Mouse (Mus musculus) embryonic facial prominence, embryonic 12.5 days (tissue): ENCODE measurements around the gene Trak2. TPM values are rescaled to one million over a fixed set of nuclear protein-coding genes. Genes with fewer than 3 reads are reported as not detected.

Experiments
- ATAC-seq: fragments of 200-750 bp; cut with Nextera tagmentation; 2 replicates; pipeline ENCODE4 v1.8.0; 2017; ENCODE audit not compliant: insufficient number of reproducible peaks, insufficient read depth, low FRiP score, low TSS enrichment
- H3K27ac ChIP-seq: fragments of 300-500 bp; sonication (generic); 2 replicates; pipeline ENCODE4 v1.5.1; 2016; ENCODE audit warnings: mild to moderate bottlenecking
- H3K27me3 ChIP-seq: fragments of 300-500 bp; sonication (generic); 2 replicates; pipeline ENCODE4 v1.6.1; 2016; ENCODE audit warnings: mild to moderate bottlenecking, moderate library complexity
- H3K36me3 ChIP-seq: fragments of 300-500 bp; sonication (generic); 2 replicates; pipeline ENCODE4 v1.6.1; 2016; ENCODE audit warnings: mild to moderate bottlenecking
- H3K4me1 ChIP-seq: fragments of 300-500 bp; sonication (generic); 2 replicates; pipeline ENCODE4 v1.6.1; 2016
- H3K4me2 ChIP-seq: fragments of 300-500 bp; sonication (generic); replicated peaks from 2 replicates; pipeline ENCODE4 v1.6.1; 2016; ENCODE audit warnings: mild to moderate bottlenecking, moderate library complexity
- H3K4me3 ChIP-seq: fragments of 300-500 bp; sonication (generic); 2 replicates; pipeline ENCODE4 v1.5.1; 2016; ENCODE audit warnings: mild to moderate bottlenecking
- H3K9ac ChIP-seq: fragments of 300-500 bp; sonication (generic); 2 replicates; pipeline ENCODE4 v1.6.1; 2016; ENCODE audit warnings: mild to moderate bottlenecking, moderate library complexity
- H3K9me3 ChIP-seq: fragments of 300-500 bp; sonication (generic); 2 replicates; pipeline ENCODE4 v1.6.1; 2016; ENCODE audit warnings: mild to moderate bottlenecking, moderate library complexity
- WGBS: fragments of 180-500 bp; shearing (Covaris S2); methylation state at CpG from one replicate; pipeline ENCODE4 v1.1.7; 2016; 5-methylcytosine and 5-hydroxymethylcytosine counted together
- polyA plus RNA-seq: library from polyadenylated mRNA; unstranded; fragments of >200 nt; fragmentation: Nextera tagmentation; extraction: Ambion mirVana; gene quantifications from 2 replicates; pipeline ENCODE4 v1.2.1, GENCODE M21; 2016

Trak2 gene
- 12.6 and 13.5 TPM in 2 replicates for polyA plus RNA-seq

DNA sequence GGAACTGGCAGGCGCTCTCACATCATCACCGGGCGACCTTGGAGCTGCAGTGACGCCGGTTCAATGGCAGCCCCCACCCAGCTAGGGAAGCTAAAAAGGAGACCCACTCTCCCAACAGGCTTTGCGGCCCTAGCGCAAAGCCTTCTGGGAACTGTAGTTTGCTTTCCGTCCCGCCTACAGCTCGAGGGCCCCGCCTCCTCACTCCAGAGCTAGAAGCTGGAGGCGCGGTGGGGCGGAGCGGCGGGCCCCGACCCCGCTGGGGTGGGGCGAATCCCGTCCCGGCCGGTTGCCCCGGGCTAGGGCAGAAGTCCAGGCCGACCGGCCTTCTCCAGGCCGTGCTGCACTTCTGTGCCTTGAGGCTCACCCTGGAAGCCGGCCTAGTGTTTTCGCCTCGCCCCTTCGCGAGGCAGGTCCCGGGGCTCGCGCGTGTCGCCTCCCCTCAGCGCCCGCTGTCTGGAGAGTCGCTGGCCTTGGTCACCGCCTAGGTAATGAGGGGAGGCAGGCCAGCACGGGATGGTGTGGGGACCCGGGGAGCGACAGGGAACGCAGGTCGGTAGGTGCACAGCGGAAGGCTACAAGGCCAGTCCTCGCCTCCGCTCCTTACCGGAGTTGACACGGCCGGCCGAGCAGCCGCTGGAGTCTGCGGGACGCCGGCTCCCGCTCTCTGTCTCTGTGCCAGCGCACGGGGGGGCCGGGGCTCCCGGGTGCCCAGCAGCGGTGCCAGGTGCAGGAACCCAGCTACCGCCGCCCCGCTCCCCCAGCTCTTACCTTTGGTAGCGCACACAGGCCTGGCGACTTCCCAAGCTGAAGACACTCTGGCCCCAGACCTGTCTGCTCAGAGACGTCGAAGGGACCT, at the start of gene Trak2, which contains the start of gene Stradb:
Gene Trak2, minus strand, starts transcription at position 65 of the 856 bp plus-strand sequence.
Gene Stradb, plus strand, starts transcription at position 157 of the 856 bp plus-strand sequence.
- WGBS: under 1% methylated on average over 68 of the region's 69 CpGs
- Histone ChIP-seq H3K36me3 (no peaks in the 10 kb centered on the region), H3K9ac (peak within 1 kb of the TSS; percentile 91), H3K4me1 (peaks cover 10% of the 10 kb centered on the region), H3K27ac (peak within 1 kb of the TSS; percentile 67), H3K9me3 (no peaks in the 10 kb centered on the region), H3K4me2 (peak within 1 kb of the TSS; percentile 81), H3K4me3 (peak within 1 kb of the TSS; percentile 91), H3K27me3 (no peaks in the 10 kb centered on the region)
- ATAC-seq: peak; percentile 96

DNA sequence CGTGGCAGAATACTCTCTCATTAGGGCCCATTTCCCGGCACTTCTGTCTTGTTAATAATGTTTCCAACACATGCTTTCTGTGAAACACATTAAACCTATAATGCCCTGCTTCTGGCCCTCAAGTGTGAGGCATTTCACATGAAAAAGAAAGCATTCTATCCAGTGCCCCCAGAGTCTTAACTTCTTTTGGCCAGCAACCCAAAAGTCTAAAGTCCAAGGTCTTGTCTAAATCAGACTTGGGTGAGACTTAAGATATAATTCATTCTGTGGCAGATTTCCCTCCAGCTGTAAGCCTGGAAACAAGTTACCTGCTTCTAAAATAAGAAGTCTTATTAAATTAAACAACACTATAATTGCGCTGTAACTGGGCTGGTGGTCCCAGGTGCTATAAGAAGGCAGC, 48.3 kb upstream of the Trak2 start:
- no peaks in the 10 kb centered on the region for H3K9me3 ChIP-seq
- H3K27ac ChIP-seq: no peak overlapping the region
- no peak for ATAC-seq
- no peak overlapping the region for H3K4me2 ChIP-seq
- H3K27me3 ChIP-seq: no peaks in the 10 kb centered on the region
- 82% methylated on average over 3 of the region's 3 CpGs for WGBS
- H3K4me3 ChIP-seq: no peak overlapping the region
- no peak overlapping the region for H3K9ac ChIP-seq
- no peaks in the 10 kb centered on the region for H3K4me1 ChIP-seq
- no peaks in the 10 kb centered on the region for H3K36me3 ChIP-seq

DNA sequence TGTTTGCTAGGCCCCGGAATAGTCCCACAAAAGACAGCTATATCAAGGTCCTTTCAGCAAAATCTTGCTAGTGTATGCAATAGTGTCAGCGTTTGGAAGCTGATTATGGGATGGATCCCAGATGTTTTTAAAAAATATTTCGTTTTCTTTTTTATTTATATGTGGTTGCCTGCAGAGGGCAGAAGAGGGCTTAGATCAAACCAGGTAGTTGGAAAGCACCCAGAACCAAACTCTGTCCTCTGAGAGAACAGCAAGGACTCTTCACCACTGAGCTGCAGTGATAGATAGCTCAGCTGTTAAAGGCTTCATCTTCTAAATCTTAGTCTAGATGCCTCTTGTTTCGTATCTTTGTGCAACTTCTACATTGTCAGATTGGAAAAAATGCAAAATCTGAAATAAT, 36.0 kb upstream of the Trak2 start:
- 42% methylated on average over 4 of the region's 4 CpGs for WGBS
- H3K36me3 ChIP-seq: no peaks in the 10 kb centered on the region
- H3K4me3 ChIP-seq: no peak overlapping the region
- H3K9ac ChIP-seq: no peak overlapping the region
- H3K4me2 ChIP-seq: no peak overlapping the region
- no peaks in the 10 kb centered on the region for H3K4me1 ChIP-seq
- H3K27me3 ChIP-seq: no peaks in the 10 kb centered on the region
- no peaks in the 10 kb centered on the region for H3K9me3 ChIP-seq
- no peak overlapping the region for H3K27ac ChIP-seq
- ATAC-seq: no peak

DNA sequence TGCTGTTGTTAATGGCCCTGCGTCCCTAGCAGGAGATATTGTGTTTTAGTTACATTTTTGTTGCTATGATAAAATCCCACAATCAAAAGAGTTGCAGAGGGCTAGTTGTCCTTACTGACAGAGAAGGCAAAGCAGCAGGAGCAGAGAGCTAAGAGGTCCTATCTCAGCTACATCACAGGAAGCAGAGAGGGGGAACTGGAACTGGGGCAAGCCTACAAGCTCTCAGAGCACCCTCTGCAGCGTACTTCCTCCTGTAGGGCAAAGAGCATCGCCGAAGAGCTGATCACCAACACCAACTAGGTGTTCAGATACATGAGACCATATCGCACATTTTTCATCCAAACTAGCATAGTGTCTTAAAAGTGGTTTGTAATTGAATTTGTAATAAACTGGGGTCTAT, 22.1 kb upstream of the Trak2 start:
- H3K9ac ChIP-seq: no peak overlapping the region
- ATAC-seq: no peak
- no peaks in the 10 kb centered on the region for H3K9me3 ChIP-seq
- H3K4me2 ChIP-seq: no peak overlapping the region
- 84% methylated on average over 5 of the region's 5 CpGs for WGBS
- no peaks in the 10 kb centered on the region for H3K4me1 ChIP-seq
- H3K27ac ChIP-seq: no peak overlapping the region
- 0 out of 2 replicates have a peak, but pooled peaks cover 12% of the 10 kb centered on the region for H3K36me3 ChIP-seq
- no peak overlapping the region for H3K4me3 ChIP-seq
- H3K27me3 ChIP-seq: no peaks in the 10 kb centered on the region

DNA sequence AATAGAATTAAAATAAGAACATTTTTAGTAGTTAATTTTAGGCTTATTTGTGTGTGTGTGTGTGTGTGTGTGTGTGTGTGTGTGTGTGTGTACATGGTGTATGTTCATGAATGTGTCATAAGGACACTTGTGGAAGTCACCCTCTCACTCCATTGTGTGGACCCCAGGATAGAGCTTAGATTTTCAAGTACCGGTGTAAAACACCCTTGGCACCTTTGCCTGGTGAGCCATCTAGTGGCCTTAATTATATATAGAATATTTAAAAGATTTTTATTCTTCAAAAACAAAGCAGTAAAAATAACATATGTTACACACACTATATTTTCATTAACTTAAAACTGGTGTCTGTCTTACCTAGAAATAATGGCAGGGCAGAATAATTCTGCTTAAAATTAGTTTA, 20.5 kb upstream of the Trak2 start:
- WGBS: 28% methylated on average over 1 of the region's 1 CpGs
- no peaks in the 10 kb centered on the region for H3K27me3 ChIP-seq
- H3K4me3 ChIP-seq: no peak overlapping the region
- H3K4me1 ChIP-seq: no peaks in the 10 kb centered on the region
- no peak overlapping the region for H3K4me2 ChIP-seq
- no peaks in the 10 kb centered on the region for H3K9me3 ChIP-seq
- 0 out of 2 replicates have a peak, but pooled peaks cover 14% of the 10 kb centered on the region for H3K36me3 ChIP-seq
- H3K27ac ChIP-seq: no peak overlapping the region
- no peak overlapping the region for H3K9ac ChIP-seq
- no peak for ATAC-seq

DNA sequence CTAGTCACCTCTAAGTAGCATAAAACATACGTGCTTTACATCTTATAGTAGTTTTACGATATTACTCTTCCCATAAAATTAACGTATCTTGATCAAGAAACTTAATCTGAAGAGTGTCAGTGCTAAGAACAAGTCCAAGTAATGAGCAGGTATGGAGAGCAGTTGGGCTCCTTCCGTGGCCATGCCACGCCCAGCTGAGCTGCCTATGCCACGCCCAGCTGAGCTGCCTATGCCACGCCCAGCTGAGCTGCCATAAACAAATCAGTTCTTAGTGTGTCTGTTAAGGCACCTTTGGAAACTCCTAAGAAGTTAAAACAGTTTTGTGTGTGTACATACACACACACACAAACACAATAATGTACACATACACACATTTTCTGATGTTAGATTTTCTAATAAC, 19.9 kb upstream of the Trak2 start:
- no peak overlapping the region for H3K4me2 ChIP-seq
- 0 out of 2 replicates have a peak, but pooled peaks cover 14% of the 10 kb centered on the region for H3K36me3 ChIP-seq
- no peaks in the 10 kb centered on the region for H3K27me3 ChIP-seq
- no peak overlapping the region for H3K9ac ChIP-seq
- H3K4me3 ChIP-seq: no peak overlapping the region
- 91% methylated on average over 7 of the region's 7 CpGs for WGBS
- no peaks in the 10 kb centered on the region for H3K4me1 ChIP-seq
- H3K27ac ChIP-seq: no peak overlapping the region
- H3K9me3 ChIP-seq: no peaks in the 10 kb centered on the region
- ATAC-seq: no peak

DNA sequence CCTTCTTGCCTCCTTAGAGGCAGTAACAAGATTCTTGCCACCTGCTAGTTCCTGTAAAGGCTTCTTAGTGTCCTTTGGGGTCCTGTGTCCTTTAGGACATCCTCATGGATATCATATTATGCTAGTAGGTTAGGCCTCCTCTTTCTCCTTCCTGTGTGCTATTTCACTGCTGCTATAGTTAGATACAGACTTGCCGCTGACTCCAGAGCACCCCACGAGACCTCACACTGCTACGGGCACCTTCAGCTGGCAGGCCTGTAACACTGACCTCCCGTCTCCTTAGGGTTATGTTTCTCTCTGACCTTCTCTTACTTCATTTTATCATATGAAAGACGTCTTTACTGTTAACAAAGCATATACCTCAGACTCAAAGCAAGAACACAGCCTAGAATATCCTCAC, 11.4 kb upstream of the Trak2 start:
- 87% methylated on average over 5 of the region's 5 CpGs for WGBS
- H3K36me3 ChIP-seq: peaks cover 36% of the 10 kb centered on the region
- H3K27ac ChIP-seq: no peak overlapping the region
- no peaks in the 10 kb centered on the region for H3K27me3 ChIP-seq
- ATAC-seq: no peak
- H3K9ac ChIP-seq: no peak overlapping the region
- H3K4me3 ChIP-seq: no peak overlapping the region
- no peaks in the 10 kb centered on the region for H3K9me3 ChIP-seq
- H3K4me2 ChIP-seq: no peak overlapping the region
- H3K4me1 ChIP-seq: no peaks in the 10 kb centered on the region

DNA sequence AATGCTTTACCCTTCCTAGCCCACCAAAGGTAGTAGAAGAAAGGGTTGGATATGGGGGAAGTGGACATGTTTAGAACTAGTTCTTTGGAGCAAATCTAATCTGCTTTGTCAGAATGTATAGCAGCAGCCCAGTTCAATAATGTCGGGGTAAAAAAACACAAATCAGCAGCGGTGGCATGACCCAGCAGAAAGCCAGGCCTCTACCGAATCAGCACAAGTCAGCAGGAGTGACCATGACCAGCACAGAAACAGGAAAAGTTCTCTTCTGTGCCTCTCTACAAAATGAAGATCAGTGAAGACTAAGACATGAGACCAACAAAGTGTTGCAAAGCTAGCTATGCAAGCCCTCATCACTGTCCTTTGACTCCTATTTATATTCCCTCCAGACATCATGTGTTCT, 9.0 kb upstream of the Trak2 start:
- 84% methylated on average over 3 of the region's 3 CpGs for WGBS
- peaks cover 36% of the 10 kb centered on the region for H3K36me3 ChIP-seq
- H3K9ac ChIP-seq: no peak overlapping the region
- H3K4me3 ChIP-seq: no peak overlapping the region
- H3K27ac ChIP-seq: no peak overlapping the region
- no peaks in the 10 kb centered on the region for H3K9me3 ChIP-seq
- no peaks in the 10 kb centered on the region for H3K27me3 ChIP-seq
- H3K4me2 ChIP-seq: no peak overlapping the region
- no peaks in the 10 kb centered on the region for H3K4me1 ChIP-seq
- no peak for ATAC-seq

DNA sequence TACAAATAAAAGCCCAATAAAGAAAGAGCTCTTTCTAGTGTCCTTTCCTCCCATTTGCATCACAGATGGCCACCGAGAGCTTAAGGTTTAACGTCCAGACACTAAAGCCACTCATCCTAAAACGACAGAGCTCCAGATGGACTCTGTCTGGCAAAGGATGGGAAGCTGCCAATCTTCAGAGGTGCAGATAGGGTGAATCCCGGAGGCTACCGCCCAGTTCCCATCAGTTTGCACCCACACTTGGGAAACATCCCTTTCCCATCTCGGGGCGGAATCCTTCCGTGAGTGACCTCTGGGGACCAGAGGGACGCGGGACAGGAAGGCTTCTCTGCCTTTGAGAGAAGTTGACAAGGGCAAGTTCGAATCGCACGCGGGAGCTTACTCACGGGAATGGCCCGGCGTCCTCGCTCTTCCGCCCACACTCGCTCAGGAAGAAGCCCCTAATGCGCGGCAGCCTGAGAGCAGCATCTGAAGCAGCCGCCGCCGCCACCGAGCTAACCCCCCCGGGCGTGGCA, 322 bp downstream of the Trak2 start:
- peak; percentile 1; the same call in 1 of the 2 replicates for ATAC-seq
- Histone ChIP-seq H3K4me3 (peak overlapping the region; percentile 91), H3K27ac (peak overlapping the region; percentile 66), H3K9me3 (no peaks in the 10 kb centered on the region), H3K9ac (peak overlapping the region; percentile 91), H3K4me1 (peaks cover 10% of the 10 kb centered on the region), H3K27me3 (no peaks in the 10 kb centered on the region), H3K4me2 (peak overlapping the region; percentile 67), H3K36me3 (no peaks in the 10 kb centered on the region)
- WGBS: under 1% methylated on average over 28 of the region's 28 CpGs

DNA sequence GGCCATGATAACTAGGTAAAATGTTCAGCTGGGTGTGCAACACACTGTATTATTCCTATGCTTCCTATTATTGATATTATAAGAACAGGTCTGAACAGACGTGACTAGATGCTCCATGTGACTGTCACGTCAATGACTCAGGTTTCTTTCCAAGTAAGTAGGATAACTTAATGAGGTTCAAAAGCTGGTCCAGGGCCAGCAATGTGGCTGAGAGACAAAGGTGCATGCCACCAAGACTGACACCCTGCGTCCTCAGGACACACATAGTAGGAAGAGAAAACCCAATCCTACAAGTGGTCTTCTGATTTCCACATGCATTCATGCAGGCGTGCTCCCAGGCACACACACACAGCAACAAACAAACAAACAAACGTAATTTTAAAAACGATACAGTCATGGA, 2.1 kb downstream of the Trak2 start:
- no peaks in the 10 kb centered on the region for H3K36me3 ChIP-seq
- H3K4me3 ChIP-seq: no peak overlapping the region
- no peak overlapping the region for H3K27ac ChIP-seq
- no peaks in the 10 kb centered on the region for H3K27me3 ChIP-seq
- WGBS: 91% methylated on average over 6 of the region's 6 CpGs
- no peak overlapping the region for H3K4me2 ChIP-seq
- no peaks in the 10 kb centered on the region for H3K9me3 ChIP-seq
- ATAC-seq: no peak
- peaks cover 10% of the 10 kb centered on the region for H3K4me1 ChIP-seq
- no peak overlapping the region for H3K9ac ChIP-seq

DNA sequence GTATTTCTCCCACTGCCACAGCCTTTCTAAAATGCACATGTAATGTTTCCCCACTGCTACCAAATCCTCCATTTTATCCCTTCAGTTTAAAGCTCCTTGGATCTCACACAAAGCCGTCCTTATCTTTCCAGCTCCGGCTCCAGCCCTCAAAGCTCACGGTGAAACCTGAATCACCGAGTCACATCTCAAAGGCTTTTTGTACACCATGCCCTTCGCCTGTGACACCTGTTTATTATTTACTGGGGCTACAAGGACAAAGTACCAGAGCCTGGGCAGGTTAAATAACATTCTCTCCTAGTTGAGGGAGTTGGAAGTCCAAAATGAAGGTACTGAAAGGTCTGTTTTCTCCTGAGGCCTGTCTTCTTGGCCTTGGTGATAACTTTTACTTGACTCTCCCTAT, 3.2 kb downstream of the Trak2 start:
- H3K4me1 ChIP-seq: peaks cover 10% of the 10 kb centered on the region
- H3K4me2 ChIP-seq: no peak overlapping the region
- no peak overlapping the region for H3K4me3 ChIP-seq
- H3K36me3 ChIP-seq: no peaks in the 10 kb centered on the region
- ATAC-seq: no peak
- WGBS: 41% methylated on average over 5 of the region's 5 CpGs
- no peaks in the 10 kb centered on the region for H3K27me3 ChIP-seq
- H3K9ac ChIP-seq: no peak overlapping the region
- H3K9me3 ChIP-seq: no peaks in the 10 kb centered on the region
- no peak overlapping the region for H3K27ac ChIP-seq

DNA sequence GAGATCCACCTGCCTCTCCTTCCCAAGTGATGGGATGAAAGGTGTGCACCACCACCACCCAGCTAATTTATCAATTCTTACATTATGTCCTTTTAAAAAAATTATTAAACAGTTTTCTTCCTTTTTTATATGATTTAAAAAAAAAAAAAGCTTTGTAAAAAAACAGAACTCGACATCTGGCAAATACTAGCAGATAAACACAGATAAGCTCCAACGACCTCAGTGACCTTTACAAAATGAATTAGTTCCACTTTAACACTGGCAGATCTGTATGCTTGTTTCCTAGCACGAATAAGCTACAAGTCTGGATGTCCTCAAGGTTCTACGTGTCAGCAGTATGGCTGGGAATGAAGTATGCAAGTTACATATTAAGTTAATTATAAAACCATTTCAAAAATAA, 5.7 kb downstream of the Trak2 start:
- Histone ChIP-seq H3K4me1 (peaks cover 8% of the 10 kb centered on the region), H3K27me3 (no peaks in the 10 kb centered on the region), H3K27ac (no peak overlapping the region), H3K4me3 (no peak overlapping the region), H3K36me3 (no peaks in the 10 kb centered on the region), H3K9ac (no peak overlapping the region), H3K9me3 (no peaks in the 10 kb centered on the region), H3K4me2 (no peak overlapping the region)
- no peak for ATAC-seq
- WGBS: 27% methylated on average over 4 of the region's 4 CpGs
